In genomic region chr7:25281734-25282601, GRCm38 (mm10) we compare ENCODE assay signal across 8 mouse cellular contexts. TPM values are rescaled to one million over a fixed set of nuclear protein-coding genes. Genes with fewer than 3 reads are reported as not detected.
DNase-seq lines count a peak whose midpoint lies in the region; ATAC-seq and TF ChIP-seq lines count a peak whose summit lies in the region.

No protein-coding gene starts in this region.

- no peak for TF ChIP-seq CTCF in CH12.LX (conservative IDR thresholded peaks at IDR 0.05 in 1 of 2, IDR thresholded peaks at IDR 0.05 in 1 of 2; ENCODE audit: low read depth in 2 of 2, low read length in 2 of 2)
- TF ChIP-seq CTCF in liver, embryonic 14.5 days (IDR thresholded peaks at IDR 0.05; ENCODE audit: low read depth): peak; percentile 27; the same call in 1 of the 2 replicates

- peaks cover 23 to 28% of the 10 kb centered on the region in 2 experiments for H3K36me3 ChIP-seq in CH12.LX (replicated peaks in 1 of 2; ENCODE audit: control insufficient read depth in 1 of 2, insufficient read depth in 1 of 2, low read length in 1 of 2)
- H3K36me3 ChIP-seq in forebrain, embryonic 10.5 days (replicated peaks): peaks cover 28% of the 10 kb centered on the region
- H3K36me3 ChIP-seq in heart, embryonic 15.5 days: peaks cover 23% of the 10 kb centered on the region
- H3K36me3 ChIP-seq in liver, embryonic 14.5 days (replicated peaks; ENCODE audit: control insufficient read depth, insufficient read depth, low read depth): peaks cover 22% of the 10 kb centered on the region
- H3K36me3 ChIP-seq in stomach, embryonic 15.5 days: peaks cover 22% of the 10 kb centered on the region

- H3K27me3 ChIP-seq in CH12.LX (replicated peaks): no peaks in the 10 kb centered on the region
- H3K27me3 ChIP-seq in forebrain, embryonic 10.5 days (ENCODE audit: poor library complexity, severe bottlenecking): no peaks in the 10 kb centered on the region
- H3K27me3 ChIP-seq in heart, embryonic 15.5 days: no peaks in the 10 kb centered on the region
- no peaks in the 10 kb centered on the region for H3K27me3 ChIP-seq in liver, embryonic 14.5 days (ENCODE audit: control insufficient read depth, insufficient read depth, low read length)
- H3K27me3 ChIP-seq in stomach, embryonic 15.5 days (replicated peaks): no peaks in the 10 kb centered on the region

- peak overlapping the region; percentile 88 for H3K9ac ChIP-seq in CH12.LX (ENCODE audit: insufficient read depth, low read depth)
- peak overlapping the region; percentile 88 for H3K9ac ChIP-seq in heart, embryonic 15.5 days
- peak overlapping the region; percentile 86 for H3K9ac ChIP-seq in liver, embryonic 14.5 days (replicated peaks)
- H3K9ac ChIP-seq in stomach, embryonic 15.5 days: peak overlapping the region; percentile 71

- peaks cover 32 to 60% of the 10 kb centered on the region in 2 experiments for H3K4me1 ChIP-seq in CH12.LX (ENCODE audit: control insufficient read depth in 1 of 2, insufficient read depth in 2 of 2)
- H3K4me1 ChIP-seq in forebrain, embryonic 10.5 days: peaks cover 80% of the 10 kb centered on the region
- peaks cover 59% of the 10 kb centered on the region for H3K4me1 ChIP-seq in heart, embryonic 15.5 days (replicated peaks)
- peaks cover 40 to 47% of the 10 kb centered on the region in 2 experiments for H3K4me1 ChIP-seq in liver, embryonic 14.5 days (replicated peaks; ENCODE audit: control insufficient read depth in 2 of 2, insufficient read depth in 2 of 2, low read length in 1 of 2)
- H3K4me1 ChIP-seq in stomach, embryonic 15.5 days: peaks cover 49% of the 10 kb centered on the region

- peaks cover 9% of the 10 kb centered on the region for H3K79me2 ChIP-seq in CH12.LX (replicated peaks; ENCODE audit: control insufficient read depth, extremely low read depth, insufficient read depth, poor library complexity, severe bottlenecking)

- dilution Hi-C loops in CH12.LX (cut with MboI; ENCODE audit: extremely low pct_ligation_motif_present, extremely low pct_unique_long_range_greater_than_20kb, low sequenced_read_pairs): no loop called here

- DNase-seq in CH12.LX (ENCODE audit: extremely low read depth): peak; percentile 94
- DNase-seq in c-Kit-positive CD71-negative TER-119-negative erythroid progenitor cells, embryonic 14.5 days (ENCODE audit: low read depth): peak; percentile 94
- peak; percentile 96 for DNase-seq in forebrain, embryonic 10.5 days (ENCODE audit: extremely low spot score, low spot score)
- peak; percentile 99 for DNase-seq in kidney, postnatal 25 days
- DNase-seq in liver, embryonic 14.5 days (ENCODE audit: low read depth in 3 of 3, low spot score in 3 of 3): peak; percentile 94 to 96 (median 95)
- peak; percentile 96 for DNase-seq in neural tube, embryonic 10.5 days (ENCODE audit: extremely low spot score, low spot score)

- TF ChIP-seq EP300 in CH12.LX (IDR thresholded peaks at IDR 0.05; ENCODE audit: low read length): no peak
- TF ChIP-seq EP300 in liver, embryonic 14.5 days (IDR thresholded peaks at IDR 0.05; ENCODE audit: low read depth): no peak

- ATAC-seq in heart, embryonic 15.5 days (replicated peaks; ENCODE audit: insufficient number of reproducible peaks, insufficient read depth, low FRiP score, low read depth): peak; percentile 78
- peak; percentile 80 for ATAC-seq in liver, embryonic 14.5 days (ENCODE audit: insufficient read depth)
- ATAC-seq in stomach, embryonic 15.5 days (ENCODE audit: insufficient read depth, low FRiP score, low read depth): peak; percentile 80

- no peaks in the 10 kb centered on the region for H3K9me3 ChIP-seq in CH12.LX (replicated peaks; ENCODE audit: low read length)
- H3K9me3 ChIP-seq in forebrain, embryonic 10.5 days: no peaks in the 10 kb centered on the region
- no peaks in the 10 kb centered on the region for H3K9me3 ChIP-seq in heart, embryonic 15.5 days (replicated peaks)
- H3K9me3 ChIP-seq in liver, embryonic 14.5 days (ENCODE audit: control insufficient read depth, low read length): no peaks in the 10 kb centered on the region
- H3K9me3 ChIP-seq in stomach, embryonic 15.5 days: no peaks in the 10 kb centered on the region

- H3K4me3 ChIP-seq in CH12.LX (replicated peaks in 1 of 3; ENCODE audit: low read depth in 2 of 3, low read length in 2 of 3, poor library complexity in 1 of 3): peak overlapping the region; percentile 25 to 70 (median 68)
- H3K4me3 ChIP-seq in forebrain, embryonic 10.5 days: peak overlapping the region; percentile 90
- peak overlapping the region; percentile 83 for H3K4me3 ChIP-seq in heart, embryonic 15.5 days
- H3K4me3 ChIP-seq in liver, embryonic 14.5 days (ENCODE audit: insufficient read depth in 1 of 2, low read depth in 2 of 2, low read length in 2 of 2): peak overlapping the region; percentile 71 to 76
- peak overlapping the region; percentile 71 for H3K4me3 ChIP-seq in stomach, embryonic 15.5 days (replicated peaks)

- H3K27ac ChIP-seq in CH12.LX (ENCODE audit: insufficient read depth, low read depth): peak overlapping the region; percentile 86
- peak overlapping the region; percentile 98 for H3K27ac ChIP-seq in forebrain, embryonic 10.5 days
- H3K27ac ChIP-seq in heart, embryonic 15.5 days: peak overlapping the region; percentile 98
- peak overlapping the region; percentile 93 for H3K27ac ChIP-seq in liver, embryonic 14.5 days
- peak overlapping the region; percentile 100 for H3K27ac ChIP-seq in stomach, embryonic 15.5 days

- peak; percentile 82 for TF ChIP-seq POLR2A in CH12.LX (IDR thresholded peaks at IDR 0.05; ENCODE audit: low read depth, low read length)

- in situ Hi-C loops in CH12.LX (cut with MboI; ENCODE audit: low pct_ligation_motif_present, low pct_unique_long_range_greater_than_20kb, low sequenced_read_pairs): no loop called here

- TF ChIP-seq RAD21 in CH12.LX (IDR thresholded peaks at IDR 0.05; ENCODE audit: low read depth, low read length): no peak

- peak overlapping the region; percentile 68 for H3K4me2 ChIP-seq in CH12.LX (ENCODE audit: insufficient read depth, low read depth, poor library complexity, severe bottlenecking)
- H3K4me2 ChIP-seq in heart, embryonic 15.5 days: peak overlapping the region; percentile 80
- peak overlapping the region; percentile 99 for H3K4me2 ChIP-seq in liver, embryonic 14.5 days (ENCODE audit: low read depth)
- H3K4me2 ChIP-seq in stomach, embryonic 15.5 days: peak overlapping the region; percentile 87

- WGBS in forebrain, embryonic 10.5 days: under 1% methylated on average over 80 of the region's 108 CpGs
- under 1% methylated on average over 59 of the region's 108 CpGs for WGBS in heart, embryonic 15.5 days
- 2% methylated on average over 82 of the region's 108 CpGs for WGBS in liver, embryonic 14.5 days (ENCODE audit: insufficient replicate concordance)
- 1% methylated on average over 47 of the region's 108 CpGs for WGBS in stomach, embryonic 15.5 days

RNA-seq across cellular contexts. Expression of gene Cic, which starts 14.5 kb away (rescaled TPM):
- total RNA-seq in CH12.LX (2012; rRNA removed) (17.5 and 21.7 TPM in 2 replicates), CH12.LX (2014; rRNA removed) (2.2 and 2.5 TPM in 2 replicates)
- polyA plus RNA-seq in CH12.LX (2012; ENCODE audit: insufficient read length, low read depth): 31.2 and 34.5 TPM in 2 replicates
- polyA plus RNA-seq in forebrain, embryonic 10.5 days (2016; fragmentation: Nextera tagmentation; extraction: Ambion mirVana): 19.4 and 20.6 TPM in 2 replicates
- 22.9 and 27.4 TPM in 2 replicates for polyA plus RNA-seq in heart, embryonic 15.5 days (2015; fragmentation: Nextera tagmentation; extraction: Ambion mirVana)
- polyA plus RNA-seq in liver, embryonic 14.5 days (2012; rRNA removed): 14.0 and 14.8 TPM in 2 replicates
- polyA plus RNA-seq in liver, embryonic 14.5 days (2014; fragmentation: Nextera tagmentation; extraction: Ambion mirVana): 9.7 and 12.3 TPM in 2 replicates
- 33.8 and 36.4 TPM in 2 replicates for polyA plus RNA-seq in stomach, embryonic 15.5 days (2015; fragmentation: Nextera tagmentation; extraction: Ambion mirVana)

RNA-seq across cellular contexts. Expression of gene Pafah1b3, which starts 15.8 kb away (rescaled TPM):
- 22.7 and 50.2 TPM in 2 replicates for total RNA-seq in CH12.LX (2012; rRNA removed)
- total RNA-seq in CH12.LX (2014; rRNA removed): 9.7 and 17.6 TPM in 2 replicates
- 5.9 TPM in 2 replicates for polyA plus RNA-seq in CH12.LX (2012; ENCODE audit: insufficient read length, low read depth)
- polyA plus RNA-seq in forebrain, embryonic 10.5 days (2016; fragmentation: Nextera tagmentation; extraction: Ambion mirVana): 246 and 257 TPM in 2 replicates
- 103 and 119 TPM in 2 replicates for polyA plus RNA-seq in heart, embryonic 15.5 days (2015; fragmentation: Nextera tagmentation; extraction: Ambion mirVana)
- polyA plus RNA-seq in liver, embryonic 14.5 days (2012; rRNA removed): 26.2 and 29.4 TPM in 2 replicates
- 24.3 and 29.8 TPM in 2 replicates for polyA plus RNA-seq in liver, embryonic 14.5 days (2014; fragmentation: Nextera tagmentation; extraction: Ambion mirVana)
- 201 and 215 TPM in 2 replicates for polyA plus RNA-seq in stomach, embryonic 15.5 days (2015; fragmentation: Nextera tagmentation; extraction: Ambion mirVana)

RNA-seq across cellular contexts. Expression of gene Prr19, which starts 19.2 kb away (rescaled TPM):
- total RNA-seq in CH12.LX (2012; rRNA removed) (not detected in 2 replicates), CH12.LX (2014; rRNA removed) (not detected in 2 replicates)
- polyA plus RNA-seq in CH12.LX (2012; ENCODE audit: insufficient read length, low read depth): not detected in 2 replicates
- 1.4 and 1.7 TPM in 2 replicates for polyA plus RNA-seq in forebrain, embryonic 10.5 days (2016; fragmentation: Nextera tagmentation; extraction: Ambion mirVana)
- polyA plus RNA-seq in heart, embryonic 15.5 days (2015; fragmentation: Nextera tagmentation; extraction: Ambion mirVana): 0.10 and 0.15 TPM in 2 replicates
- polyA plus RNA-seq in liver, embryonic 14.5 days (2012; rRNA removed): 0.03 and 0.04 TPM in 2 replicates
- polyA plus RNA-seq in liver, embryonic 14.5 days (2014; fragmentation: Nextera tagmentation; extraction: Ambion mirVana): not detected in 2 replicates
- 0.41 and 0.49 TPM in 2 replicates for polyA plus RNA-seq in stomach, embryonic 15.5 days (2015; fragmentation: Nextera tagmentation; extraction: Ambion mirVana)

RNA-seq across cellular contexts. Expression of gene Tmem145, which starts 23.9 kb away (rescaled TPM):
- total RNA-seq in CH12.LX (2012; rRNA removed): not detected in 2 replicates
- not detected in 2 replicates for total RNA-seq in CH12.LX (2014; rRNA removed)
- polyA plus RNA-seq in CH12.LX (2012; ENCODE audit: insufficient read length, low read depth): 0.10 TPM in 1 of 2 replicates, not detected in the other
- 1.3 and 1.8 TPM in 2 replicates for polyA plus RNA-seq in forebrain, embryonic 10.5 days (2016; fragmentation: Nextera tagmentation; extraction: Ambion mirVana)
- 0.05 and 0.27 TPM in 2 replicates for polyA plus RNA-seq in heart, embryonic 15.5 days (2015; fragmentation: Nextera tagmentation; extraction: Ambion mirVana)
- 0.23 TPM in 1 of 2 replicates, not detected in the other for polyA plus RNA-seq in liver, embryonic 14.5 days (2012; rRNA removed)
- not detected in 2 replicates for polyA plus RNA-seq in liver, embryonic 14.5 days (2014; fragmentation: Nextera tagmentation; extraction: Ambion mirVana)
- 1.4 and 1.6 TPM in 2 replicates for polyA plus RNA-seq in stomach, embryonic 15.5 days (2015; fragmentation: Nextera tagmentation; extraction: Ambion mirVana)

RNA-seq across cellular contexts. Expression of gene Erf, which starts 31.4 kb away (rescaled TPM):
- total RNA-seq in CH12.LX (2012; rRNA removed) (13.0 and 13.2 TPM in 2 replicates), CH12.LX (2014; rRNA removed) (6.1 and 7.1 TPM in 2 replicates)
- polyA plus RNA-seq in CH12.LX (2012; ENCODE audit: insufficient read length, low read depth): 15.2 and 15.4 TPM in 2 replicates
- polyA plus RNA-seq in forebrain, embryonic 10.5 days (2016; fragmentation: Nextera tagmentation; extraction: Ambion mirVana): 8.4 and 10.1 TPM in 2 replicates
- 12.1 and 13.2 TPM in 2 replicates for polyA plus RNA-seq in heart, embryonic 15.5 days (2015; fragmentation: Nextera tagmentation; extraction: Ambion mirVana)
- 8.5 and 9.8 TPM in 2 replicates for polyA plus RNA-seq in liver, embryonic 14.5 days (2012; rRNA removed)
- polyA plus RNA-seq in liver, embryonic 14.5 days (2014; fragmentation: Nextera tagmentation; extraction: Ambion mirVana): 5.1 and 5.3 TPM in 2 replicates
- 13.0 and 17.6 TPM in 2 replicates for polyA plus RNA-seq in stomach, embryonic 15.5 days (2015; fragmentation: Nextera tagmentation; extraction: Ambion mirVana)

Comparison
In these comparisons a context has a peak if more than half of its experiments do, and no peak if none do; other contexts are left out.
1. Peak in every context shown above with its lines: DNase-seq, ATAC-seq, H3K4me3 ChIP-seq and H3K27ac ChIP-seq.